Mouse (Mus musculus) small intestine, adult 2 months (tissue): ENCODE measurements at regions not wholly inside any gene's neighbourhood (a gene's known extent, or its start where the extent isn't known, plus 50 kb on each side); places are given as distances from the start of the nearest gene placed in this dataset.

Source experiments
- CTCF ChIP-seq: fragments of 200-500 bp; IDR thresholded peaks from 2 replicates; pipeline ENCODE4 v1.5.1; 2012; ENCODE audit warnings: low read depth, mild to moderate bottlenecking, control low read depth, inconsistent platforms, low read length, moderate library complexity, mixed read lengths; ENCODE audit not compliant: insufficient replicate concordance, insufficient read length; ENCODE audit errors: extremely low read depth
- POLR2A ChIP-seq: fragments of 200-500 bp; IDR thresholded peaks from 2 replicates; pipeline ENCODE4 v1.6.1; 2012; ENCODE audit warnings: low read depth, mild to moderate bottlenecking, control low read depth, inconsistent platforms, low read length, moderate library complexity

DNA sequence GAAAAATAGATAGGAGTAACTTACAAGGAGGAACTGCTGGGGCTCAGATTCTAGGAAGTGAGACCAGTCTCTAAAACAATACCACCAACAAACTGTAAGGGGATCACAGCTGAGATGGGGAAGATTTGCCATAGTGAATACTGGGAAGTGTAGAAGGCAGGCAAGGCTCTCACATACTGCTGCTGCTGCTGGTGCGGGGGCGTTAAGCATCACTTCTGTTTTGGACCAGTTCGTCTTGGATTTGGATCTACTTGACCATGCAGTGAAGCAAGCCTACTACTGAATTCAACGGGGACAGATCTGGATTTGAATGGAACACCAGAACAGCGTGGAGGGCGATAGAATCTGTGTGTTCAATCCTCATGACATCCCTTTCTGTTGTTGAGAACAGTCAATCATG is 76.1 kb upstream of the Serp2 start:
- TF ChIP-seq CTCF (no peak), POLR2A (no peak)
